Mouse (Mus musculus): ENCODE data around the gene Hist1h2ab.
A peak's percentile ranks its signal among the peaks of the same experiment; 100 is the strongest.

Hist1h2ab gene

DNA sequence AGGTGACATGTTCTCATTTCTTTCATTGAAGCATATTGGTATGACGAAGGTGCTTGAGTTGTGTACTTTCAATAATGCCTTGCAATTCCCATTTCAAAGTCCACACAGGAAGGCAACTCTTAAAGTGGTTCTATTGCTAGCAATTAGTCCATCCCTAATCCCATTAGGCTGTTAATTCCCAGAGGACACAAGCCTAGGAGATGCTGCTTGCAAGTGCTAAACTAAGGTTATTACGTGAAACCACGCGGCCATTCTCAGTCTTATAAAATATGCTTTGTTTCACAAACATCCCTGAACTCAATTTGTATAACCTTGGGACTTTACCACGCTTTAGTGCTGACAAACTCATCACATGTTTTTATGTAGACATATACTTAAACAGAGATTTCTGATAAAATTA lies 13.8 kb upstream of the Hist1h2ab start:
- DNase-seq (ENCODE audit: inconsistent age in 2 of 2, low spot score in 1 of 2): no peak

DNA sequence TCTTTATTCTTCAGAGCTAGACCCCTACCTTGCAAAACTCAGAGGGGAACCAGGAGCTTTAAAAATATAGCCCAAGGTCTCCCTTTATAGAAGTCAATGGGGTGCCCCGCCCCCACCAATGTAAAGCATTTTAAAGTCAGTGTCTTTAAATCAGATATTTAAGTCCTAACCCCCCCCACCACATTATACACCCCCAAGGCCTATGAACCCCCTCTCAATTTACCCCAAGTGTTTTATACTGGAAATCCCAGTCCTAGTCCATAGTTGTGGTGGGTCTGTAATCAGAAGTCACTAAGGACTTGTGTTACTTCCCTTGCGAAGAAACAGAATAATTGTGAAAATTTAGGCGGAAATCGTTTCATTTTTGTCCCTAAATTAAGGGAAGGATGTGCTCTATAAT lies 12.9 kb upstream of the Hist1h2ab start:
- DNase-seq (ENCODE audit: inconsistent age in 2 of 2, low spot score in 1 of 2): peak in 1 of 2 experiments; percentile 57

DNA sequence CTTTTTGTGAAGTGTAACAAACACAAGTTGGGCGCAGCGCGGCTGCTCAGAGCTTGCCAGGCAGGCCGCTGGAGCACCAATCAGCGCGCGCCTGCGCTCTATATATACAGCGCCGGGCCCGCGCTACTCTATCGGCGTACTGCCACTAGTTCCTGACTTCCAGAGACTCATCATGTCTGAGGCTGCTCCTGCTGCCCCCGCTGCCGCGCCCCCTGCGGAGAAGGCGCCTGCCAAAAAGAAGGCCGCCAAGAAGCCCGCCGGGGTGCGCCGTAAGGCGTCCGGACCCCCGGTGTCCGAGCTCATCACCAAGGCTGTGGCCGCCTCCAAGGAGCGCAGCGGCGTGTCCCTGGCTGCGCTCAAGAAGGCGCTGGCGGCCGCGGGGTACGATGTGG lies 12.3 kb upstream of the Hist1h2ab start, which contains the start of gene Hist1h1c:
TSS of gene Hist1h1c (plus strand) at position 132 of the 392 bp plus-strand sequence.
- DNase-seq (ENCODE audit: inconsistent age in 2 of 2, low spot score in 1 of 2): peak; percentile 94 to 98

DNA sequence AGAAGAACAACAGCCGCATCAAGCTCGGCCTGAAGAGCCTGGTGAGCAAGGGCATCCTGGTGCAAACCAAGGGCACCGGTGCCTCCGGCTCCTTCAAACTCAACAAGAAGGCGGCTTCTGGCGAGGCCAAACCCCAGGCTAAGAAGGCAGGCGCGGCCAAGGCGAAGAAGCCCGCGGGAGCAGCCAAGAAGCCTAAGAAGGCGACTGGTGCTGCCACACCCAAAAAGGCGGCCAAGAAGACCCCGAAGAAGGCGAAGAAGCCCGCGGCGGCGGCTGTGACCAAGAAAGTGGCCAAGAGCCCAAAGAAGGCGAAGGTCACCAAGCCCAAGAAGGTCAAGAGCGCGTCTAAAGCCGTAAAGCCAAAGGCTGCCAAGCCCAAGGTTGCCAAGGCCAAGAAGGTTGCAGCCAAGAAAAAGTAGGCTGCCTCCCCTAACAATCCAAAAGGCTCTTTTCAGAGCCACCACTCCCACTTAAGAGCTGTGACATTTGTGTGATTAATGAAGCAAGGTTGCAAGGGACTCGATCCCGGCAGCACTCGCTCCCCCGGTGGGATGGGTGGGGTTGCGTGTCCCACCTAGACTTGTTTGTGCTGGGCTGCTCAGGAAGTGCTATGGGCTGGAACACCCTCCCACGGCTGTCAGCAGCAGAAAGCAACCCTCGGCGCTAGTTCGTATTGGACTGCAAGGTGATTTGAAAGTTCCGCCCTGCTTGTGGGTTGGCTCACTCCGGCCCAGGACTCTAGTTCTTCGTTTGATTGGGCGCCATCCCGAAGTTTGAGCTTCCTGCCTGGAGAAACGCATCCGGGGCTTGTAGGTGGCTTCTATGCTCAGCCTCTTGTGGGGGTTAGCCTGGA lies 11.6 kb upstream of the Hist1h2ab start:
- peak; percentile 96 to 98 for DNase-seq (ENCODE audit: inconsistent age in 2 of 2, low spot score in 1 of 2)

DNA sequence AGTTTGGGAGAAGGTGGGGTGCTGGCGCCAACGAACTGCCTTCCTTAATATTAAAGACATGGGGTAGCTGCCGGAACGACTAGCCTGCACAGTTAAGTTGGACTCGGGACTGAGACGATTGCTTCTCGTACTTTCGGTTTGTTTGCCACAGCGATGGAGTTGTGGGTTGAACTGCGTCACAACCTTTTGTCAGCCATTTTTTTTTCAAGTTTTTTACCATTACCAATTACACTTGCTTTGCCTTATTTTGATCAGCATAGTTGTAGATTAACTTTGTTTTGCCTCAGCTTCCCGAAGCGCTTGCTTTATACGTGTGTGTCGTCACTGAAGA lies 11.0 kb upstream of the Hist1h2ab start:
- DNase-seq (ENCODE audit: inconsistent age in 2 of 2, low spot score in 1 of 2): no peak

DNA sequence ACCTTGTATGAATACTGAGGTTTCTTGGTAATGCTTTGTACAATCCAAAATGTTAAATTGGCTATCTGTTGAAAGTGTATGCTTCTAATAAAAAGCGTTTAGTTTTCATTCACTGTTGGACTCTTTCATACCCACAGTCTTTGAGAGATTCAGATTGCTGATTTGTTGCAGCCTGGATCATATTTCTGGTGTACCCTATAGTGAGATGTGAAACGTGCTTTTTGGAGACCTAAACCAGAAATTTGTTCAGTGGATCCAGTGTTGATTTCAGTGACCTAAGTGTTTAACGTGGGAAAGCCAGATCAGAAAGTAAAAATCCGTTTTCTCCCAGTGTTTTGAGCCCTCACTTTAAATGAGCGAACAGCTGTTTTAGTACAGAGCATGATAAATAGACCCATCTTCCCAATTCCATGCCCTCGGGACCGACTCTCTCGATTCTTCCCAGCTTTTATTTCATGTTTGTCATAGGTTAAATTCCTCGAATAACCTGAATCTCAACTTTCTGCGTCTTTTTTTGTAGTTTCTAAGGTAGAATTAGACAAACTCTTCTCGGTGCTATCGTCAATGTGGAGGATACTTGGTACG lies 10.6 kb upstream of the Hist1h2ab start:
- DNase-seq (ENCODE audit: inconsistent age in 2 of 2, low spot score in 1 of 2): no peak

DNA sequence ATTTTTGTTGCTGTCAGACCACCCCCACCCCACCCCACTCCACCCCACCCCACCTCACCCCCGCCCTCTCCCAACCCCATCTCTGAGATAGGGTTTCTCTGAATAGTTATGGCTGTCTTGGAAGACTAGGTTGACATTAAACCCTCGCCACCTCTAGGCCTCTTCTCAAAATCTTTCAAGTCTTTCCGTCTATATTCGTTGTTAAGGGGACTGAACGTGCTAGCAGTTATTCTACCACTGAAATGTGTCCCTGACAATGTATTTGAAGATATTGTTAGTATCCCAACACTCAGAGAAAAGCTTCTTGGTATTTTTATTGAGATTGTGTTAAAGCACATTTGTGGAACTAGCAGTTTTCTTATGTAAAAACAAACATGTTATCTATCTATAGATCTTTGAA lies 10.0 kb upstream of the Hist1h2ab start:
- DNase-seq (ENCODE audit: inconsistent age in 2 of 2, low spot score in 1 of 2): no peak

DNA sequence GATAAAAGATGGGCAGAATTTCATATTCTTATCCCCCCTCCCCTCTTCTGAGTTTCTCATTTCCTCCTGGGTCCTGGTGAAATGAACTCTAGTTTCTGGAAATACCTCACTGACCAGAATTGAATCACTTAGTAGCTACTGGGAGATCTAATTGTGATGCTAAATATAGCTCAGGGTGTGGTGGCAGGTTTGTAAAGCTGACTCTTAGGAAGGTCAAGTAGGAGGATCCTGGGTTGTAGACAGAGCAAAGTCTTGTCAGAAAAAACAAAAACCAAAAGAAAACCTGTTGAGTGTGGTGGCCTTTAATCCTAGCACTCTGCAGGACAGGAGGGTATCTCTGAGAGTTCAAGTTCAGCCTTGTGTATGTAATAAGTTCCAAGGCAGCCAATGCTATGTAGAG lies 8.9 kb upstream of the Hist1h2ab start:
- DNase-seq (ENCODE audit: inconsistent age in 2 of 2, low spot score in 1 of 2): no peak

DNA sequence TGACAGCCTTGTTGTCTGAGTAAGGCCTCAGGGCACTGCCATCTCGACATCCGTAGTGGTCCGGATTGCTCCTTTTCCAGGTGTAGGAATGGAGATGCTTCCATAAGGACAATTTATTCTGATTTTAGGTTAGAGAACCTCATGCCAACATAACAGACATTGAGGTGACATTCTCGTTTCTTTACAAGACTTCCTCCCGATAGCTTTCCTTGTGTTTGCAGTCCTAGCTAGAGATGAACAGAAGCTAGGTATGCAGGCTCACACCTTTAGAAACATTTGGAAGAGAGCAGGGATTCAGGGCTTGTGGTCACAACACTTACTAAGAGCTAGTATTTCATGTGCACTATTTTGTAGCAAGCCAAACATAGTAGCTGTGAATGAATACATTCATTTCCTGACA lies 7.7 kb upstream of the Hist1h2ab start:
- DNase-seq (ENCODE audit: inconsistent age in 2 of 2, low spot score in 1 of 2): no peak

DNA sequence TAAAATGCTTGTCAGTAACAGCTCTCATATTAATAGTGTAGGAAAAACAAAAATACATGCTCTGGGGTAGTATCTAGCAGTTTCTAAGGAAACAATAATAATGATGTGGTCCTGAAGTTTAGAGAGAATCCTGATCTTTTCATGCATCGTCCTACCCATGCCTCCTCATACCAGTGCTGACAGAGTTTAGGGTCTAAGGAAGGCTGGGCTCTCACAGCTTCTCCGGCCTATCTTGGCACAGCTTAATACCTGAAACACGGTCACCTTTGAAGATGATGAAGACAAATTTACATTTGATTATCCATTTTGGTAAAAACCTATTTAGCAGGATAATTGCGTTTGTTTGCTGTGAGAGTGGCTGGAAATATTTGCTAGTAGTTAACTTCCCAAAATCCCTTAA lies 7.0 kb upstream of the Hist1h2ab start:
- DNase-seq (ENCODE audit: inconsistent age in 2 of 2, low spot score in 1 of 2): no peak

DNA sequence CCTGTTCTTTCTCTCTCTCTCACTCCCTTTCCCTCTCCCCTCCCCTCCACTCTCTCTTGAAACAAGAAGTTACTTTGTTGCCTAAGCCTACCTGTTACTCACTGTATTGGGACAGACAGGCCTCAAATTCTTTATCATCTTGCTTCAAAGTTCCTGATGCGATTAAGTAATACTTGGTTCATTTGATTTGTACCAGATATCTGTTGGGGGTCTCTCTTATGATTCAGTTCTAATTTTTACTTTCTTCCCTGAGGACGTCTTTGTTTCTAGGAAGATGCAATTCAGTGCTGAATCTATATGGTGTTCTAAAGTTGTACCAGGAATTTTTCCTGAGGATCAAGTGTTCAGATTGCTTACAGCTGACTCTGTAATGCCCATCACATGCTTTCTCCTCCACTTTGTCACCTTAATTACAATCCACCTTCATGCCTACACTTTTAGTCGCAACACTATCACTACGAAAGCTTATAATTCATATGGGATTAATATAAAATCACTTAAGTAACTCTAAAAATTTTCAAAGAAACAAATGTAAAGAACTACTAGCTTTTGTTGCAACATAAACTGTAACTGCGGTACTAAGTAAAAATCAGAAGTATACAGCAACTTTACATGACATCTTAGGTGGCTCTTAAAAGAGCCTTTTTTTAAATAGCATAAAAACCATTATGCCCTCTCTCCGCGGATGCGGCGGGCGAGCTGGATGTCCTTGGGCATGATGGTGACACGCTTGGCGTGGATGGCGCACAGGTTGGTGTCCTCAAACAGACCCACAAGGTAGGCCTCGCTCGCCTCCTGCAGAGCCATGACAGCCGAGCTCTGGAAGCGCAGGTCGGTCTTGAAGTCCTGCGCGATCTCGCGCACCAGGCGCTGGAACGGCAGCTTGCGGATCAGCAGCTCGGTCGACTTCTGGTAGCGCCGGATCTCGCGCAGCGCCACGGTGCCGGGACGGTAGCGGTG lies 6.2 kb upstream of the Hist1h2ab start:
- peak in 1 of 2 experiments; percentile 55 for DNase-seq (ENCODE audit: inconsistent age in 2 of 2, low spot score in 1 of 2)

DNA sequence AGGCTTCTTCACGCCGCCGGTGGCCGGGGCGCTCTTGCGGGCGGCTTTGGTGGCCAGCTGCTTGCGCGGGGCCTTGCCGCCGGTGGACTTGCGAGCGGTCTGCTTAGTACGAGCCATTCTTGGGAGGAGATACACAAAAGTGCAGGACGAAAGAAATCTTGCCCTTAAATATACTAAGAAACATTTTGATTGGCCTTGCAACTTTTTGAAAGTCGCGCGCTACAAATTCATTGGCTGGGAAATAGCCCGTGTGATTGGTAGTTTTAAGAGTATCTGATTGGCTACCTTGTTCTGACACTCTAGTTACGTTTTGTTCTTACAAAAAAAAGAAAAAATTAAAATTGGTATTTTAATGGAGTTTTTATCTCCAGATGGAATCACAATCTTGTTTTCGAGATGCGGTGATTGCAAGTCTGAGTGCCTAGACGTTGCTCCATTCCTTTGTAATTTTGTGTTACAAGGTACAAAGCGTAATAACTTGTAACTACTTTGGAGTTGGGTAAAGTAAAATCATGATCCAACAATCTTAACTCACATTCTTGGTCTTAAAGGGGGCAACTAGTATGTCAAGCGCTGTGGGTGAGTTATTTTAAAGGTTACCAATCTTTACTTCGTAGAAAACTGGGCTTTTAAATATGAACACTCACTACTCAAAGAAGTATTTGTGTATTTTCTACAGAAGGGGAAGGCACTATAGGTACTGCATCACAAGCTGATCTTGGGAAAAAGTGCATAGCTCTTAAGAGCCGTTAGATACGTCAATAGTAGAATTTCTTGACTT lies 5.4 kb upstream of the Hist1h2ab start, which contains the start of gene Hist1h3c:
TSS of gene Hist1h3c (minus strand) at position 222 of the 781 bp plus-strand sequence.
- peak; percentile 81 to 94 for DNase-seq (ENCODE audit: inconsistent age in 2 of 2, low spot score in 1 of 2)

DNA sequence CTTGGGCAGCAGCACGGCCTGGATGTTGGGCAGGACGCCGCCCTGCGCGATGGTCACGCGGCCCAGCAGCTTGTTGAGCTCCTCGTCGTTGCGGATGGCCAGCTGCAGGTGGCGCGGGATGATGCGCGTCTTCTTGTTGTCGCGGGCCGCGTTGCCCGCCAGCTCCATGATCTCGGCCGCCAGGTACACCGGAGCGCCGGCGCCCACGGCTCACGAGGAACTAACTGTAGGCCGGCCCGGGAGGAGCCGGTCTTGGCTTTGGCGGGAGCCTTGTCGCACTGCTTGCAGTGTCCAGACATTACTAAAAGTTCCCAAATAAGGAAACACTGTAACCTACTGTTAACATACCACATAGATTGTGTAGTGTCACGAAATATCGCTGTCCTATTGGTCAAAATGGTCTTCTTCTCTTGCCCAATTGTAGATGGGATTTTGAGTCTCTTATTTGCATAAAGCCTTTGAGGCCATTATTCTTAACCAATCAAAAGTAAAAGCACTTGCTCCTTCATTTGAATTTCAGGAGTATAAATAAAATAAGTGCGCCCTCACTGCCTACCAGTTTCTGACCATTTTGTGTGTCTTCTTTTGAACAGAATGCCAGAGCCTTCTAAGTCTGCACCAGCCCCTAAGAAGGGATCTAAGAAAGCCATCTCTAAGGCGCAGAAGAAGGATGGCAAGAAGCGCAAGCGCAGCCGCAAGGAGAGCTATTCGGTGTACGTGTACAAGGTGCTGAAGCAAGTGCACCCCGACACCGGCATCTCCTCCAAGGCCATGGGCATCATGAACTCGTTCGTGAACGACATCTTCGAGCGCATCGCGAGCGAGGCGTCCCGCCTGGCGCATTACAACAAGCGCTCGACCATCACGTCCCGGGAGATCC lies 4.5 kb upstream of the Hist1h2ab start, which contains the start of gene Hist1h2bb:
TSS of gene Hist1h2bb (plus strand) at position 534 of the 880 bp plus-strand sequence.
- DNase-seq (ENCODE audit: inconsistent age in 2 of 2, low spot score in 1 of 2): peak; percentile 84 to 95

DNA sequence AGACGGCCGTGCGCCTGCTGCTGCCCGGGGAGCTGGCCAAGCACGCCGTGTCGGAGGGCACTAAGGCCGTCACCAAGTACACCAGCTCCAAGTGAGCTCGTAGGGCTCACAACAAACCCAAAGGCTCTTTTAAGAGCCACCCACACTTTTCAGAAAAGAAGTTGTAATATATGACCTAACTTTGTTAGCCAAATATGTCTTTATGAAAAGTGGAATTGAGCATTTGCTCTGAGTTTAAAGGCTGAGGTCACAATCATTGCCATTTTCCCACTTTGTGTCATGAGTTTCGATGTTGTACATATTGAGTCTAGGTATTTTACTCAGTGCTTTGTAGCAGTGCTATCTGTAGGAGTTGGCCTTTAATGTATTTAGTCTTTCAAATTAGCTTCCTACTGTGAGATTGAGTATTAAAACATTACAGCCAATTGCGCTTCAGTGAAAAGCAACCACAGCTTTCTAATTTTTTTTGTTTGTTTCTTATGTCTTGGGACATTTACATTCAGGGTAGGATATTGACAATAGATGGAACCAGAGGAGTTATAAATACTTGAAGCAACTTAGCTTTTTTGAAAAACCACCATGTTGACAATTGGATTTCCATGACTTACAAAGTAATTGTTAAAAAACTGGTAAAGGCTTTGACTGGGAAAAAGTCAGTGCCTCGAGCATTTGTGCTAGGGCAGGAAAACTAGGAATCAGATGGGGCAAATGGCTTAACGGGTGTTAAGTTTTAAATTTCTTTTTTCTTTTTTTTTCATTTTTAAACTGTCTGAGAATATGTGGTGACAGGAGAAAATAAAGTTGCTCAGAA lies 3.6 kb upstream of the Hist1h2ab start:
- no peak for DNase-seq (ENCODE audit: inconsistent age in 2 of 2, low spot score in 1 of 2)

DNA sequence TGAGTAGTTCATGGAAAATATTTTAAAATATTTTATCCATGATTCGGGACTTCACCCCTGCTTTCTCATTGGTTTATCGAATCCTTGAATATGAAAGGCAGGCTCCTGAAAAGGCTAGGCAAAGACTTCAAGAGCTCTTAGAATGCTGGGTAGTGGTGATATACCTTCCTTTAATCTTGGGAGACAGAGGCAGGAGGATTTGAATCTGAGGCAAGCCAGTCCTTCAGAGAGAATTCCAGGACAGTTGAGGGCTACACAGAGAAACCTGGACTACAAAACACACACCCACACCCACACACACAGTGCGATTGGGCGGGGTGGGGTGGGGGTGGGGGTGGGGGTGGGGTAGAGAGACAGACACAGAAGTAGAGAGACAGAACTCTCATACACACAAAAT lies 3.0 kb upstream of the Hist1h2ab start:
- no peak for DNase-seq (ENCODE audit: inconsistent age in 2 of 2, low spot score in 1 of 2)

DNA sequence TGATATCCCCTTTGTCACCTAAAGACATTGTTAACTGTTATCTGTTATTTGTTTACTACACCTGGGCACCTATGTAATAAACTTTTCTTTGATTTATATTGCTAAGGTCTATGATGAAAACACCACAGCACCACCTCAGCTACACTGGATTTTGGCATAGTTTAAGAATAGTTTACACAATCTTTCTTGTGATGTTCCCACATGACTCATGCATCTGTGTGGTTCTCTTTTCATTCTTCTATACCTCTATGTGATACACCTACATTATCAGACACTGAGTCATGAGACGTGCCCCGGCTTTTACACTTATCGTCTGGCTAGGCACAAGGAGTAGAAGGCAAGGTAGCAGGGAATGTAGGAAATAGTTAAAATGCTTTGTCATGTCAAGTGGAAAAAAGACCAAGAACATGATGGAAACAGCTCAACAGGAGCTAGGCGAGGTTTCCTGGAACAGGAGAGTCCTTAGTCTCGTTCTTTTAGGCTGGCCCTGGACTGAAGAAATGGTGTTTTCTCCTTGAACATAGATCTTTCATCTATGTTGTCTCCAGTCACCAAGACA lies 1.3 kb upstream of the Hist1h2ab start:
- no peak for DNase-seq (ENCODE audit: inconsistent age in 2 of 2, low spot score in 1 of 2)

DNA sequence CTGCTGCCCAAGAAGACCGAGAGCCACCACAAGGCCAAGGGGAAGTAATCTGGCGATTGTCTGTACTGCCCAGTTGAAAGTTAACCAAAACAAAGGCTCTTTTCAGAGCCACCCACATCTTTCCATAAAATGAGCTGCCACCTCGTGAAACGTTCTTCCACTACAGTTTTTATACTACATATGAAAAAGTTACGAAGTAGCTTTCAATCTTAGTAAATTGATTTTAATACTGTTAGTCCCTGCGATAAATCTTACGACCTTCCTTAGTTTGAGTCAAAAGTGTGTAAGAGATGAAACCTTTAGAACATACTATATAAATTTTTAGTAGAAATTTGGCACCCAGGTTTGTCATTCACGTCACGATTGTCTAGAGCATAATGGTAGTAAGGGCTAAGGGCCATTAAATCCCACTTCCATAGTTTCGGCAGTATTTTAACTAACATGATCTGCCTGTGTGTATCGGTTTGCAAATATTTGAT lies 591 bp downstream of the Hist1h2ab start:
- DNase-seq (ENCODE audit: inconsistent age in 2 of 2, low spot score in 1 of 2): peak in 1 of 2 experiments; percentile 62

DNA sequence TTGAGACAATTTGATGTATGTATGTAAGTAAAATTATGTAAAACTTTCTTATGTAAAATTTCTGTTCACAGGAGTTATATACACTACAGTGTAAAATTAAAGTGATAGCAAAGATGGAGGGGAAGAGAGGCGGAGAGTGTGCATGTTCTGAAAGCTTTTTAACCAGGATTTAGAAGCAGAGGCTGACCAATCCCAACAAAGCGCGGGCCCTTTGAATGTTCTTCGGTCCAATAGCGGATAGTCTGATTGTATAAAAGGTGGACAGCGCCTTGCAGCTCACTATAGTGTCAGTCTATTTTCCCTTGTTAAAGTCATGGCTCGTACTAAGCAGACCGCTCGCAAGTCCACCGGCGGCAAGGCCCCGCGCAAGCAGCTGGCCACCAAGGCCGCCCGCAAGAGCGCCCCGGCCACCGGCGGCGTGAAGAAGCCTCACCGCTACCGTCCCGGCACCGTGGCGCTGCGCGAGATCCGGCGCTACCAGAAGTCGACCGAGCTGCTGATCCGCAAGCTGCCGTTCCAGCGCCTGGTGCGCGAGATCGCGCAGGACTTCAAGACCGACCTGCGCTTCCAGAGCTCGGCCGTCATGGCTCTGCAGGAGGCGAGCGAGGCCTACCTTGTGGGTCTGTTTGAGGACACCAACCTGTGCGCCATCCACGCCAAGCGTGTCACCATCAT lies 1.3 kb downstream of the Hist1h2ab start, which contains the start of gene Hist1h3b:
TSS of gene Hist1h3b (plus strand) at position 201 of the 675 bp plus-strand sequence.
- peak; percentile 84 to 95 for DNase-seq (ENCODE audit: inconsistent age in 2 of 2, low spot score in 1 of 2)
